Mouse (Mus musculus) myocyte (in vitro differentiated cells): Measurements from ENCODE around the gene Syngr1.

ENCODE experiments used
- E2F4 ChIP-seq: IDR thresholded peaks from one replicate; pipeline ENCODE4 v1.6.1; 2011; ENCODE audit warnings: mild to moderate bottlenecking, control low read depth, moderate library complexity; ENCODE audit not compliant: insufficient read depth
- POLR2A ChIP-seq: IDR thresholded peaks from one replicate; pipeline ENCODE4 v1.6.1; 2011; ENCODE audit warnings: low read depth, mild to moderate bottlenecking, control low read depth, moderate library complexity; ENCODE audit not compliant: insufficient read length
- TCF3 ChIP-seq: IDR thresholded peaks from one replicate; pipeline ENCODE4 v1.6.1; 2011; ENCODE audit warnings: low read depth, control low read depth; ENCODE audit not compliant: insufficient read length
- USF1 ChIP-seq: IDR thresholded peaks from one replicate; pipeline ENCODE4 v1.6.1; 2011; ENCODE audit warnings: low read depth, mild to moderate bottlenecking, control low read depth, moderate library complexity

GRCm38 (mm10) chr15:80087406-80088012, 3.6 kb upstream of the Syngr1 start:
- TF ChIP-seq POLR2A = no peak
- no peak for TF ChIP-seq USF1
- no peak for TF ChIP-seq TCF3
- no peak for TF ChIP-seq E2F4
